Mouse (Mus musculus) hindbrain, postnatal 0 days (tissue): ENCODE data around the gene Agtr1b. TPM values are rescaled to one million over a fixed set of nuclear protein-coding genes. Genes with fewer than 3 reads are reported as not detected.

ENCODE experiments used
- ATAC-seq: fragments of 200-750 bp; cut with Nextera tagmentation; 2 replicates; pipeline ENCODE4 v1.8.0; 2017; ENCODE audit warnings: mild to moderate bottlenecking, moderate TSS enrichment, moderate library complexity
- DNase-seq: peaks from one replicate; pipeline ENCODE4 v3.0.0-alpha.2; 2015; ENCODE audit warnings: low spot score
- H3K27ac ChIP-seq: fragments of 300-500 bp; sonication (generic); 2 replicates; pipeline ENCODE4 v1.5.1; 2014; ENCODE audit warnings: mild to moderate bottlenecking
- H3K27me3 ChIP-seq: fragments of 300-500 bp; sonication (generic); 2 replicates; pipeline ENCODE4 v1.6.1; 2014; ENCODE audit warnings: low read length, mixed read lengths; ENCODE audit not compliant: insufficient read depth
- H3K36me3 ChIP-seq: fragments of 300-500 bp; sonication (generic); 2 replicates; pipeline ENCODE4 v1.6.1; 2014; ENCODE audit warnings: low read length, mixed read lengths; ENCODE audit not compliant: insufficient read depth
- H3K4me1 ChIP-seq: fragments of 300-500 bp; sonication (generic); 2 replicates; pipeline ENCODE4 v1.6.1; 2014; ENCODE audit warnings: antibody characterized with exemption, low read length, mixed read lengths; ENCODE audit not compliant: insufficient read depth
- H3K4me2 ChIP-seq: fragments of 300-500 bp; sonication (generic); 2 replicates; pipeline ENCODE4 v1.6.1; 2014; ENCODE audit warnings: low read depth, mild to moderate bottlenecking, low read length, moderate library complexity, mixed read lengths
- H3K4me3 ChIP-seq: fragments of 300-500 bp; sonication (generic); 2 replicates; pipeline ENCODE4 v1.5.1; 2014; ENCODE audit warnings: low read length
- H3K9ac ChIP-seq: fragments of 300-500 bp; sonication (generic); replicated peaks from 2 replicates; pipeline ENCODE4 v1.6.1; 2014; ENCODE audit warnings: mild to moderate bottlenecking, low read length, moderate library complexity, mixed read lengths
- H3K9me3 ChIP-seq: fragments of 300-500 bp; sonication (generic); 2 replicates; pipeline ENCODE4 v1.6.1; 2016; ENCODE audit warnings: low read length, mixed read lengths
- CTCF ChIP-seq: IDR thresholded peaks from 2 replicates; pipeline ENCODE4 v1.5.1; 2016; ENCODE audit warnings: antibody characterized with exemption, control low read depth, low read depth
- WGBS: fragments of 180-500 bp; shearing (Covaris S2); extraction: QIAGEN DNeasy Blood & Tissue Kit; methylation state at CpG from one replicate; pipeline ENCODE4 v1.1.7; 2014; 5-methylcytosine and 5-hydroxymethylcytosine counted together
- polyA plus RNA-seq: library from polyadenylated mRNA; unstranded; fragments of >200 nt; fragmentation: Nextera tagmentation; extraction: Ambion mirVana; gene quantifications from 2 replicates; pipeline ENCODE4 v1.2.1, GENCODE M21; 2015
- total RNA-seq: library from RNA; depleted of rRNA; stranded (reverse); fragments of >200 nt; gene quantifications from 2 replicates; pipeline ENCODE4 v1.2.3, GENCODE M21; 2014; rRNA removed

Gene Agtr1b
- total RNA-seq (0.21 TPM in 1 of 2 replicates, not detected in the other), polyA plus RNA-seq (0.31 and 0.34 TPM in 2 replicates)

DNA sequence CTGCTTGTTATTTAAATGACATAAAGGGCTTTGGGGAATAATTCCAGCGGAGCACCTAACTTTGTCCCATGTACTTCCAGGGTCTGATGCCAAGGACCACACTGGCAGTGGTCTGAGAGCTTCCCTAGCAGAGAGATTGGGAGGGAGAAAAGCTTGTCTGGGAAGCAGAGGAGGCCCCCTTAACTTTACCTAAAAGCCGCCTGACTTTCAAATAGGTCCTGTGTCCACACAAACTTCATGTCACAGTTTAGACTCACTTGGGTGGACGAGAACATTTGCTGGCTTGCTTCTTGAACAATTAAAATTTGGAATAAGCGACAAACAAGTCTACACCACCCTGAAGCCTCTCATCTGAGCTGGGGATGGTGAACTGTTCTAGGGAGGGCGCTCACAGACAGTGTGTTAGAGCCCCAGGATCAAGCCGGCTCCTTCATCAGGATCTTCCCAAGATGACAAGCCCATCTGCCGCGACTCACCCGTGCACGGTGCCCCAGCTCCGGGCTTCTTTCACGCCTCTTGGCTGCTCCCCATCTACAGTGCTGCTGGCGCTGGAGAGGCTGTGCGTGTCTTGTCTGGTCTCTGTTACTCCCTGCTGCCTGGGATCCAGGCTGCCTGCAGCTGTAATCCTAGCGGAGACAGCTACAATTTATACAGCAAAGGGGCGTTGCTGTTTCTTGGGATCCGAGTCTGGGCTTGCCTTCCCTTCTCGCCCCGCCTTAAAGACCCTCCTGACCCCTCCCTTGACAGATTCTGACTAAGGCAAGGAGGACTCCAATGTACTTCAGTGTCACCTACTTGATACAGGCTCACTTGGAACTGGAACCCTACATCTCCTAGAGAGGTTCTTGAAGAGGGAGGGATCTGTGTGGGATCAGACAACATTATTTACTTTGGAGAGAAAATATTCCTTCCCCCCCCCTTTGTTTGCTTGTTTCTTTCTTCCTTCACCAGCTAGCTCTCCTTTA lies at the start of gene Agtr1b:
TSS of gene Agtr1b (minus strand) at position 620 of the 965 bp plus-strand sequence.
- Histone ChIP-seq H3K36me3 (no peaks in the 10 kb centered on the region), H3K9ac (0 out of 2 replicates have a peak within 1 kb of the TSS, but pooled peaks have one; percentile 43), H3K27me3 (no peaks in the 10 kb centered on the region), H3K4me1 (no peaks in the 10 kb centered on the region), H3K27ac (no peak within 1 kb of the TSS), H3K4me3 (peak within 1 kb of the TSS; percentile 33), H3K4me2 (peak within 1 kb of the TSS; percentile 63), H3K9me3 (no peaks in the 10 kb centered on the region)
- 10% methylated on average over 19 of the region's 19 CpGs for WGBS
- no peak for TF ChIP-seq CTCF
- DNase-seq (peak; percentile 48), ATAC-seq (peak; percentile 89)

DNA sequence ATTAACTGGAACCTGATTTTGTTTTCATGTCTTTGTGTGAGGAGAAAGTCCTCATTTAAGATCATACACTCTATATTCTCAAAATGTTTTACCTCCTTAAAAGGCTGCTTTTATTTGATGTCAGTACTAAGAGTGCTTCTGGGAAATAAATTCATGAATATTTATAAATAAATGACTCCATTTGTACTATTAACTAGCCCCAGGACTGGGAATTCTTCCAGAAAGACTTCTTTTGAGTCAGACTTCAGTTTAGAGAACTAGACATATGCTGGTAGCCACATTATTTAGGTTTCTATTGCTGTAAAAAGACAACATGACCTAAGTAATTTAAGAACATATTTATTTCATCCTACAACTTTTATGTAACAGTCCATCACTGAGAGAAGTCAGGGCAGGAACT lies 13.4 kb downstream of the Agtr1b start:
- DNase-seq = peak; percentile 28
- ATAC-seq = no peak
- no peak for TF ChIP-seq CTCF

DNA sequence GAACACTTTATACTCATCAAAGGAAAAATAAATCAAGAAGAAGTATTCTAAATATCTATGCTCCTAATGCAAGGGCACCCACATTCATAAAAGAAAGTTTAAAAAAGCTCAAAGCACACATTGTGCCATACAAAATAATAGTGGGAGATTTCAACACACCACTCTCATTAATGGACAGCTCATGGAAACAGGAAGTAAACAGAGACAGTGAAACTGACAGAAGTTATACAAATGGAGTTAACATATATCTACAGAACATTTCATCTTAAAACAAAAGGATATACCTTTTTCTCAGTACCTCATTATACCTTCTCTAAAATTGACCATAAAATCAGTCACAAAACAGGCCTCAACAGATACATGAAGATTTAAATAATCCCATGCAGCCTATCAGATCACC lies 18.8 kb downstream of the Agtr1b start:
- ATAC-seq (no peak), DNase-seq (no peak)
- Histone ChIP-seq H3K4me1 (no peaks in the 10 kb centered on the region), H3K27me3 (no peaks in the 10 kb centered on the region), H3K4me2 (no peak overlapping the region), H3K9ac (no peak overlapping the region), H3K27ac (no peak overlapping the region), H3K4me3 (no peak overlapping the region), H3K9me3 (no peaks in the 10 kb centered on the region), H3K36me3 (no peaks in the 10 kb centered on the region)
- no peak for TF ChIP-seq CTCF

More for the DNA sequence above, 13.4 kb downstream of the Agtr1b start:
- H3K36me3 ChIP-seq = no peaks in the 10 kb centered on the region
- H3K4me2 ChIP-seq = no peak overlapping the region
- H3K4me1 ChIP-seq = no peaks in the 10 kb centered on the region
- H3K4me3 ChIP-seq = no peak overlapping the region
- H3K27ac ChIP-seq = no peak overlapping the region
- no peak overlapping the region for H3K9ac ChIP-seq
- H3K9me3 ChIP-seq = no peaks in the 10 kb centered on the region
- no peaks in the 10 kb centered on the region for H3K27me3 ChIP-seq

DNA sequence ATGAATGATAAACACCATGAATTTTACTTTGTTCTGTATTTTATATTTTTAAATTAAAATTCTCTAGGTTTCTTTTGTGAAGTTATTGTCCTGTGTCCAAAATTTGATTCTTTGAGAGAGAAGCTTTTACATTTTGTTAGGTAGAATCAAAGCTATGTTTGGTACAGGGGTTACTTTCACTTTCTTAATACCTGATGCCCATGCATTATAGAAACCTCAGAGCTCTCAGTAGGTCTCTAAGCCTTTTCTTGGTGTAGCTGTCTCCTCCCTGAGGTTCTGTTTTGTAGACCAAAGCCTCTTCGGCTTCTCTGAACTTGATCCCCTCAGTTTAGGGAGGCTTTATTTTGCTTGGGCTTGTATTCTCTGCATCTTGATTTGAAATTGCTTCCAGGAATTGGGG lies 26.6 kb downstream of the Agtr1b start:
- Histone ChIP-seq H3K4me2 (no peak overlapping the region), H3K27ac (no peak overlapping the region), H3K4me1 (no peaks in the 10 kb centered on the region), H3K4me3 (no peak overlapping the region), H3K9ac (no peak overlapping the region), H3K27me3 (no peaks in the 10 kb centered on the region), H3K36me3 (no peaks in the 10 kb centered on the region), H3K9me3 (no peaks in the 10 kb centered on the region)
- DNase-seq = no peak
- WGBS = 94% methylated on average over 1 of the region's 1 CpGs
- ATAC-seq = no peak
- no peak for TF ChIP-seq CTCF

DNA sequence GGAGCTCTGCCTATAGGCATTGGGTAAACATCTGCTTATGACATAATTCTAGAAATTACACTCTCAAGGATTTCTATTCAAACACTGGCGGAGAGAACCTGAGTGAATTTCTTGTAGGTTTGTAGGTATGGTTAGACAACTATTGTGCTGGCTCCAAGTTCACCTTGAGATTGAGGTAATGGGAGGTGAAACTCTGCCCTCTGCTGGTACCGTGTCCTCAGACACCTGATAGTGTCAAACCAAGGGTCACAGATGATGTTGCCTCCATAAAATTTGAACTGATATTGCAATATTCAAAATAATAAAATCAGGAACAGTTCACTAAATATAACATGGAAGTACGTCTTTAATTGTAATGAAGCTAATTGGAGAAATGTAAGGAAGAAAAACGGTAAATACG lies 32.3 kb downstream of the Agtr1b start:
- Histone ChIP-seq H3K9me3 (no peaks in the 10 kb centered on the region), H3K27me3 (no peaks in the 10 kb centered on the region), H3K9ac (no peak overlapping the region), H3K27ac (no peak overlapping the region), H3K4me3 (no peak overlapping the region), H3K4me2 (no peak overlapping the region), H3K4me1 (no peaks in the 10 kb centered on the region), H3K36me3 (no peaks in the 10 kb centered on the region)
- TF ChIP-seq CTCF = peak; percentile 17; the same call in 1 of the 2 replicates
- ATAC-seq (no peak), DNase-seq (no peak)
- 65% methylated on average over 5 of the region's 5 CpGs for WGBS

DNA sequence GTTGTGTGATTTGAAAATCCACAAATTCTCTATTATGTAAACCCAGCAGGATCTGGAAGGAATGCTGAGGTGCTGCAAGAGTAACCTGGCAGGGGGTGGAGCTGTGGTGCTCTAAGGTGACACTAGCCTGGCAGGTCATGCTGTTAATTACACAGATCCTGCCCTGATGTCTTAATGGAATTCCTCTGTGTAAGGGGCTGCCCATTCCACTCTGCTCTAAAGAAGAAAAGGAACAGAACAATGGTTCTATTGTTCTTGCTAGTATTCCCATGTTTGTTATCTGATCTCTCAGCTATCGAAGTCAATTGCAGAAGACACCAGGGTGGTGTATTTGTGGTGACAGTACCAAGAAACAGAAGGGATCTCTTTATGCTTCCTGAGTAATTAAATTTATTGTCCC lies 49.7 kb downstream of the Agtr1b start:
- H3K27me3 ChIP-seq = no peaks in the 10 kb centered on the region
- DNase-seq = no peak
- no peak overlapping the region for H3K27ac ChIP-seq
- WGBS = 9% methylated on average over 1 of the region's 1 CpGs
- TF ChIP-seq CTCF = no peak
- H3K9ac ChIP-seq = no peak overlapping the region
- ATAC-seq = no peak
- H3K4me1 ChIP-seq = no peaks in the 10 kb centered on the region
- H3K36me3 ChIP-seq = no peaks in the 10 kb centered on the region
- no peak overlapping the region for H3K4me3 ChIP-seq
- H3K9me3 ChIP-seq = no peaks in the 10 kb centered on the region
- H3K4me2 ChIP-seq = no peak overlapping the region

DNA sequence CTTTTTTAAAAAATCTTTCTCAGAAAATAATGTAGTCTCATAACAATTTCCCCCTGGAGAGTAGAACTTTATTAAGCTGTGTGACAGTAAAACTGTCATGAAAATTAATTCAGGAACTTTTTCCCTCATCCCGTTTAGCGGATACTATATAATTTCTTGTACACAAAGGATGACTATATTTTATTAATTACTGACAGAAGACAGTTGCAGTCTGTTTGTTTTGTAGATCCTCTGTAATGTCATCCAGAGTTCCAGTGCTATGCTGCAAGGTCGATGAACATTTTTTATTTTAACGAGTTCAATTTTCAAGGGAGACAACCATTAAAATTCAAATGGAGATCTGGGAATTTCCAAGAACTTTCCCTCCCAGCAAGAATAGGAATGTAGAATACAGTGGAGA lies 57.8 kb downstream of the Agtr1b start:
- H3K9ac ChIP-seq = no peak overlapping the region
- WGBS = 82% methylated on average over 4 of the region's 4 CpGs
- no peak for TF ChIP-seq CTCF
- no peaks in the 10 kb centered on the region for H3K36me3 ChIP-seq
- H3K4me1 ChIP-seq = no peaks in the 10 kb centered on the region
- no peaks in the 10 kb centered on the region for H3K27me3 ChIP-seq
- H3K4me3 ChIP-seq = no peak overlapping the region
- DNase-seq = no peak
- ATAC-seq = no peak
- no peak overlapping the region for H3K27ac ChIP-seq
- H3K9me3 ChIP-seq = no peaks in the 10 kb centered on the region
- H3K4me2 ChIP-seq = no peak overlapping the region
